25 mouse cellular contexts compared by ENCODE assay signal in genomic region chr7:135451340-135451739, GRCm38 (mm10). TPM values are rescaled to one million over a fixed set of nuclear protein-coding genes. Genes with fewer than 3 reads are reported as not detected.
A peak's percentile ranks its signal among the peaks of the same experiment; 100 is the strongest.
DNase-seq lines count a peak whose midpoint lies in the region; ATAC-seq lines count a peak whose summit lies in the region.
"Had no signal": no experiment of that assay in that cellular context is flagged by ENCODE, and none has a peak within 500 bp of the region (broad histone marks: within the 10 kb centered on the region; RNA-seq: fewer than 3 reads in every experiment).

No protein-coding gene starts in this region.

- no peaks in the 10 kb centered on the region for H3K27me3 ChIP-seq in midbrain, embryonic 11.5 days (ENCODE audit: control insufficient read depth, insufficient read depth, low read length)
- H3K27me3 ChIP-seq in midbrain, embryonic 14.5 days (ENCODE audit: control insufficient read depth, insufficient read depth, low read length) = no peaks in the 10 kb centered on the region

- DNase-seq in heart, adult 11 months = peak; percentile 71
- no peak for DNase-seq in heart, adult 8-10 months (ENCODE audit: low spot score)
- peak; percentile 69 for DNase-seq in midbrain, embryonic 11.5 days (ENCODE audit: low spot score, missing footprints)
- DNase-seq in midbrain, embryonic 14.5 days = no peak
- DNase-seq: adrenal gland, adult 2 months; adrenal gland, adult 8-10 months; adrenal gland, postnatal 10 days; adrenal gland, postnatal 14 days; adrenal gland, postnatal 25 days; adrenal gland, postnatal 36 days; B cell, adult 2 months; cerebellum, adult 11 months; cerebellum, adult 11-12 months; cerebellum, adult 18-20 months had no signal

- no peaks in the 10 kb centered on the region for H3K4me1 ChIP-seq in midbrain, embryonic 11.5 days (ENCODE audit: control insufficient read depth, insufficient read depth, low read length)
- H3K4me1 ChIP-seq in midbrain, embryonic 14.5 days (ENCODE audit: control insufficient read depth, insufficient read depth, low read length) = no peaks in the 10 kb centered on the region

- H3K27ac ChIP-seq in midbrain, embryonic 11.5 days (ENCODE audit: low read depth, low read length) = no peak overlapping the region
- no peak overlapping the region for H3K27ac ChIP-seq in midbrain, embryonic 14.5 days (replicated peaks; ENCODE audit: low read depth, low read length)

- no peak overlapping the region for H3K4me3 ChIP-seq in midbrain, embryonic 11.5 days (ENCODE audit: low read depth, low read length)
- H3K4me3 ChIP-seq in midbrain, embryonic 14.5 days (replicated peaks; ENCODE audit: low read depth, low read length) = no peak overlapping the region

- no peaks in the 10 kb centered on the region for H3K9me3 ChIP-seq in midbrain, embryonic 11.5 days (ENCODE audit: control insufficient read depth, low read length)
- H3K9me3 ChIP-seq in midbrain, embryonic 14.5 days (ENCODE audit: control insufficient read depth, low read length) = no peaks in the 10 kb centered on the region
- H3K9me3 ChIP-seq: G1E had no signal

- no peaks in the 10 kb centered on the region for H3K36me3 ChIP-seq in midbrain, embryonic 11.5 days (ENCODE audit: control insufficient read depth, insufficient read depth, low read length)
- no peaks in the 10 kb centered on the region for H3K36me3 ChIP-seq in midbrain, embryonic 14.5 days (ENCODE audit: control insufficient read depth, insufficient read depth, low read length)
- H3K36me3 ChIP-seq: G1E had no signal

- no peak overlapping the region for H3K9ac ChIP-seq in midbrain, embryonic 11.5 days (ENCODE audit: low read length)
- H3K9ac ChIP-seq in midbrain, embryonic 14.5 days (replicated peaks; ENCODE audit: low read length) = no peak overlapping the region

- ATAC-seq in midbrain, embryonic 11.5 days (ENCODE audit: low FRiP score) = no peak
- no peak for ATAC-seq in midbrain, embryonic 14.5 days (ENCODE audit: low FRiP score, low TSS enrichment)
- ATAC-seq: activated CD4-positive, CD25-positive, alpha-beta regulatory T cell, adult 4 months; CD4-positive, CD25-positive, alpha-beta regulatory T cell, adult 4 months; Patski had no signal

- H3K4me2 ChIP-seq in midbrain, embryonic 11.5 days = no peak overlapping the region
- H3K4me2 ChIP-seq in midbrain, embryonic 14.5 days (ENCODE audit: low read length) = no peak overlapping the region

- 82% methylated on average over 3 of the region's 3 CpGs for WGBS in midbrain, embryonic 11.5 days
- 88% methylated on average over 3 of the region's 3 CpGs for WGBS in midbrain, embryonic 14.5 days

RNA-seq across cellular contexts. Expression of gene Foxi2, which starts 41.2 kb away (rescaled TPM):
- not detected for total RNA-seq in heart, adult 8-10 months (2022)
- polyA plus RNA-seq in midbrain, embryonic 11.5 days (2014; fragmentation: Nextera tagmentation; extraction: Ambion mirVana) = 0.57 and 0.63 TPM in 2 replicates
- 0.11 TPM in 1 of 2 replicates, not detected in the other for polyA plus RNA-seq in midbrain, embryonic 14.5 days (2014; fragmentation: Nextera tagmentation; extraction: Ambion mirVana)
- total RNA-seq: adrenal gland, adult 18-20 months; adrenal gland, adult 2 months; adrenal gland, adult 8-10 months; adrenal gland, postnatal 10 days; adrenal gland, postnatal 14 days; adrenal gland, postnatal 25 days; adrenal gland, postnatal 36 days; adrenal gland, postnatal 4 days; CH12.LX; ES-E14; MEL had no signal
- polyA plus RNA-seq: activated CD4-positive, CD25-positive, alpha-beta regulatory T cell, adult 4 months; adrenal gland, adult 2 months; brain, embryonic 14.5 days; C2C12; CD4-positive, CD25-positive, alpha-beta regulatory T cell, adult 4 months; G1E; Patski had no signal

Comparison
In these comparisons a context has a peak if more than half of its experiments do, and no peak if none do; other contexts are left out.
1. DNase-seq: peak in heart, adult 11 months (single experiment) and midbrain, embryonic 11.5 days (single experiment); none in heart, adult 8-10 months (single experiment) and midbrain, embryonic 14.5 days (single experiment).